Mouse (Mus musculus) G1E (cell line): ENCODE data around the gene Ccser2. TPM values are rescaled to one million over a fixed set of nuclear protein-coding genes. Genes with fewer than 3 reads are reported as not detected.
"Not testable (repeated sequence)": the region's sequence is repeated elsewhere in the genome, so short reads cannot be mapped to it uniquely, and the experiment has no call there.

Experiments used
- ATAC-seq: 2 replicates; pipeline ENCODE4 v1.8.0; 2016; ENCODE audit warnings: mild to moderate bottlenecking; ENCODE audit not compliant: insufficient number of reproducible peaks, poor library complexity, low FRiP score, severe bottlenecking; ENCODE audit errors: extremely low read depth
- DNase-seq: peaks from one replicate; pipeline ENCODE4 v3.0.0; 2012; ENCODE audit warnings: low spot score
- H3K27me3 ChIP-seq: 2 replicates; pipeline ENCODE4 v1.6.1; 2012; ENCODE audit warnings: mild to moderate bottlenecking, low read length, inconsistent platforms; ENCODE audit not compliant: insufficient read depth
- H3K36me3 ChIP-seq: replicated peaks from 2 replicates; pipeline ENCODE3; 2012; ENCODE audit warnings: mild to moderate bottlenecking, inconsistent platforms
- H3K4me1 ChIP-seq: 2 replicates; pipeline ENCODE4 v1.6.1; 2012; ENCODE audit warnings: low read depth, low read length, inconsistent platforms, mixed read lengths; ENCODE audit not compliant: insufficient read depth
- H3K4me3 ChIP-seq: 2 replicates; pipeline ENCODE4 v1.5.1; 2012; ENCODE audit warnings: low read depth, mild to moderate bottlenecking, inconsistent platforms, low read length, moderate library complexity, mixed read lengths
- H3K9me3 ChIP-seq: replicated peaks from 2 replicates; pipeline ENCODE4 v1.6.1; 2012; ENCODE audit warnings: inconsistent platforms
- CTCF ChIP-seq: IDR thresholded peaks from 2 replicates; pipeline ENCODE4 v1.5.1; 2012; ENCODE audit warnings: low read depth, low read length, inconsistent platforms, mixed read lengths
- GATA1 ChIP-seq: IDR thresholded peaks from 2 replicates; pipeline ENCODE4 v1.6.1; 2012; ENCODE audit warnings: borderline replicate concordance, low read length, inconsistent platforms, mixed read lengths
- GATA2 ChIP-seq: IDR thresholded peaks from 2 replicates; pipeline ENCODE4 v1.6.1; 2012; ENCODE audit warnings: low read depth, low read length, inconsistent platforms, borderline replicate concordance
- POLR2AphosphoS5 ChIP-seq: IDR thresholded peaks from 2 replicates; pipeline ENCODE4 v1.6.1; 2012; ENCODE audit warnings: low read depth, low read length, inconsistent platforms; ENCODE audit not compliant: insufficient replicate concordance
- TAL1 ChIP-seq: conservative IDR thresholded peaks from 2 replicates; pipeline ENCODE4 v1.6.1; 2012; ENCODE audit warnings: low read depth, low read length, inconsistent platforms, mixed read lengths
- polyA plus RNA-seq: library from polyadenylated mRNA; stranded (reverse); fragments of >175 nt; gene quantifications from 2 replicates; pipeline ENCODE4 v1.2.3, GENCODE M21; 2012
- total RNA-seq, 2 experiments: library from RNA; stranded (forward) in 1 of 2; stranded (reverse) in 1 of 2; fragments of 200-1000 nt in 1 of 2; fragments of >200 nt in 1 of 2; fragmentation: Nextera tagmentation in 1 of 2; gene quantifications; 2 replicates each; pipeline ENCODE4 v1.2.3; 2014 to 2017

Gene Ccser2
- total and polyA plus RNA-seq, 3 experiments, result 0.53 to 16.9 (median 7.5) TPM

GRCm38 (mm10) chr14:37002852-37003251, 34.3 kb upstream of the Ccser2 start:
- no peak overlapping the region for H3K4me3 ChIP-seq
- TF ChIP-seq TAL1 (no peak), GATA1 (no peak), CTCF (no peak)
- no peaks in the 10 kb centered on the region for H3K36me3 ChIP-seq
- ATAC-seq (no peak), DNase-seq (no peak)
- H3K27me3 ChIP-seq, result no peaks in the 10 kb centered on the region
- H3K9me3 ChIP-seq, result no peaks in the 10 kb centered on the region
- no peaks in the 10 kb centered on the region for H3K4me1 ChIP-seq

- not testable (repeated sequence) for H3K4me1 ChIP-seq, H3K4me3 ChIP-seq, DNase-seq, ATAC-seq, H3K9me3 ChIP-seq, H3K36me3 ChIP-seq, H3K27me3 ChIP-seq
Observed at GRCm38 (mm10) chr14:37000780-37001179, 32.2 kb upstream of the Ccser2 start.

- Histone ChIP-seq H3K4me1 (no peaks in the 10 kb centered on the region), H3K36me3 (no peaks in the 10 kb centered on the region), H3K9me3 (no peaks in the 10 kb centered on the region), H3K4me3 (no peak overlapping the region), H3K27me3 (no peaks in the 10 kb centered on the region)
- DNase-seq (no peak), ATAC-seq (no peak)
- TF ChIP-seq GATA2 (no peak), GATA1 (no peak), CTCF (no peak)
Observed at GRCm38 (mm10) chr14:36989784-36990183, 21.2 kb upstream of the Ccser2 start.

GRCm38 (mm10) chr14:36985693-36986092, 17.1 kb upstream of the Ccser2 start:
- Histone ChIP-seq H3K36me3 (no peaks in the 10 kb centered on the region), H3K9me3 (no peaks in the 10 kb centered on the region), H3K27me3 (no peaks in the 10 kb centered on the region), H3K4me3 (no peak overlapping the region), H3K4me1 (no peaks in the 10 kb centered on the region)
- no peak for TF ChIP-seq CTCF
- no peak for TF ChIP-seq TAL1
- no peak for TF ChIP-seq GATA2
- TF ChIP-seq POLR2AphosphoS5, result no peak
- no peak for TF ChIP-seq GATA1
- DNase-seq, result no peak
- no peak for ATAC-seq

GRCm38 (mm10) chr14:36975019-36975418, 6.4 kb upstream of the Ccser2 start:
- Histone ChIP-seq H3K9me3 (no peaks in the 10 kb centered on the region), H3K4me1 (peaks cover 1% of the 10 kb centered on the region; the same call in 1 of the 2 replicates), H3K36me3 (no peaks in the 10 kb centered on the region), H3K27me3 (no peaks in the 10 kb centered on the region), H3K4me3 (no peak overlapping the region)
- TF ChIP-seq TAL1, result no peak
- no peak for TF ChIP-seq CTCF
- TF ChIP-seq GATA1, result no peak
- no peak for TF ChIP-seq POLR2AphosphoS5
- no peak for TF ChIP-seq GATA2
- DNase-seq (no peak), ATAC-seq (no peak)

GRCm38 (mm10) chr14:36971211-36971610, 2.6 kb upstream of the Ccser2 start:
- H3K4me3 ChIP-seq, result no peak overlapping the region
- DNase-seq, result no peak
- no peaks in the 10 kb centered on the region for H3K36me3 ChIP-seq
- no peaks in the 10 kb centered on the region for H3K9me3 ChIP-seq
- TF ChIP-seq TAL1 (no peak), POLR2AphosphoS5 (no peak), GATA2 (no peak), GATA1 (no peak), CTCF (no peak)
- peaks cover 17% of the 10 kb centered on the region for H3K4me1 ChIP-seq
- no peaks in the 10 kb centered on the region for H3K27me3 ChIP-seq
- no peak for ATAC-seq

GRCm38 (mm10) chr14:36969861-36970420, 1.4 kb upstream of the Ccser2 start:
- no peaks in the 10 kb centered on the region for H3K9me3 ChIP-seq
- H3K4me1 ChIP-seq, result peaks cover 17% of the 10 kb centered on the region
- DNase-seq (no peak), ATAC-seq (no peak)
- H3K27me3 ChIP-seq, result no peaks in the 10 kb centered on the region
- H3K4me3 ChIP-seq, result no peak overlapping the region
- TF ChIP-seq POLR2AphosphoS5, result no peak
- TF ChIP-seq TAL1, result no peak
- no peak for TF ChIP-seq GATA2
- no peak for TF ChIP-seq GATA1
- no peak for TF ChIP-seq CTCF
- H3K36me3 ChIP-seq, result no peaks in the 10 kb centered on the region
